Mouse (Mus musculus): Measurements from ENCODE around the gene Bhlhe23.

GRCm38 (mm10) chr2:180775641-180776040 is 1.1 kb downstream of the Bhlhe23 start:
- TF ChIP-seq CTCF (conservative IDR thresholded peaks at IDR 0.05 in 1 of 2, IDR thresholded peaks at IDR 0.05 in 1 of 2; ENCODE audit: low read depth in 2 of 2, low read length in 2 of 2), result no peak
- TF ChIP-seq POLR2A (IDR thresholded peaks at IDR 0.05; ENCODE audit: low read depth, low read length), result no peak

All from CH12.LX (cell line).